Mouse (Mus musculus) limb, embryonic 10.5 days (tissue): ENCODE data around the gene Wwox. TPM values are rescaled to one million over a fixed set of nuclear protein-coding genes. Genes with fewer than 3 reads are reported as not detected.

Experiments used
- DNase-seq: peaks from one replicate; pipeline ENCODE4 v3.0.0-alpha.2; 2017; ENCODE audit warnings: low spot score
- H3K27ac ChIP-seq: fragments of 300-500 bp; sonication (generic); 2 replicates; pipeline ENCODE4 v1.5.1; 2016; ENCODE audit warnings: mild to moderate bottlenecking
- H3K27me3 ChIP-seq: fragments of 300-500 bp; sonication (generic); 2 replicates; pipeline ENCODE4 v1.6.1; 2016; ENCODE audit warnings: low read depth, mild to moderate bottlenecking; ENCODE audit not compliant: poor library complexity, severe bottlenecking
- H3K36me3 ChIP-seq: fragments of 300-500 bp; sonication (generic); 2 replicates; pipeline ENCODE4 v1.6.1; 2016; ENCODE audit warnings: mild to moderate bottlenecking, moderate library complexity
- H3K4me1 ChIP-seq: fragments of 300-500 bp; sonication (generic); 2 replicates; pipeline ENCODE4 v1.6.1; 2016
- H3K4me3 ChIP-seq: fragments of 300-500 bp; sonication (generic); 2 replicates; pipeline ENCODE4 v1.5.1; 2016; ENCODE audit warnings: mild to moderate bottlenecking, moderate library complexity
- H3K9me3 ChIP-seq: fragments of 300-500 bp; sonication (generic); replicated peaks from 2 replicates; pipeline ENCODE4 v1.6.1; 2016; ENCODE audit warnings: mild to moderate bottlenecking
- WGBS: fragments of 180-500 bp; shearing (Covaris S2); methylation state at CpG from one replicate; pipeline ENCODE4 v1.1.7; 2016; 5-methylcytosine and 5-hydroxymethylcytosine counted together
- polyA plus RNA-seq: library from polyadenylated mRNA; unstranded; fragments of >200 nt; fragmentation: Nextera tagmentation; extraction: Ambion mirVana; gene quantifications from 2 replicates; pipeline ENCODE4 v1.2.1, GENCODE M21; 2016

The Wwox gene
- polyA plus RNA-seq, 1 experiment from 2014 or later: 8.6 TPM

DNA sequence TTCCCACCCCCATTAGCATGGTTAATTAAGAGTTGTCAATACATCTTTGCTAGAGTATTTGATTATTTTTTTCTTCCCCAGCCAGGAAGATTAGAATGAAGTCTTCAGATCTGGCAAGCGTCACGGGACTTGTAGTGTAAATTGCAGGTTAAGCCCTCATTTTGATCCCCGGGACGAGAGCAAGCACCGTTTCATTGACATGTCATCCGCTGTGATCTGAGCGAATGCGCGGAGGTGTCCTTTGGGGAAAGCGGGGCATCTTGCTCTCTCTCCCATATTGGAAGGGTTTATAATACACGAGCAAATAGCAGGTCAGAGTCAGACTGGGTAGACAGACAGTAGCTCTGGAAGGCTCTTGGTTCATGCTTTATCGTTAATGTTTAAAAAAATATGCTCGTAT is 123.0 kb downstream of the Wwox start:
- WGBS: 92% methylated on average over 13 of the region's 13 CpGs

DNA sequence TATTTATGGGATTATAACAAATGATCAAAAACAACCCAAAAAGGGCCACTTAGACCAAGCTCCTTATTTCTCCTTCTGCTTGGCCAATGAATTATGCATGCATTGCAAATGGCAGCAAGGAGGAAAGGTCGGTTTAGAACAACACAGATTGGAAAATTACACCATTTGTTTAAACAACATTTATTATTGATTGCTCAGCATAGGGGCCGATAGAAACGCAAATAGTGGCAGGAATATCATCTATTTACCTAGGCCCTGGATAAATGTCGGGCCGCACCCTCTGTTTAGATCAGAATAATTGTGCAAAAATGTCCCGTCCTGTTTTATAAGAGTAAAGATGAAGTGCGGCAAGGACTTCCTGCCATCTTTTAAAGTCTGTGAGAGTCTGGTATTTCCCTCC is 123.9 kb downstream of the Wwox start:
- no peak for DNase-seq
- H3K36me3 ChIP-seq: no peaks in the 10 kb centered on the region
- peaks cover 11% of the 10 kb centered on the region for H3K4me1 ChIP-seq
- WGBS: 94% methylated on average over 7 of the region's 7 CpGs
- no peak overlapping the region for H3K27ac ChIP-seq
- H3K27me3 ChIP-seq: peaks cover 70% of the 10 kb centered on the region
- no peaks in the 10 kb centered on the region for H3K9me3 ChIP-seq
- no peak overlapping the region for H3K4me3 ChIP-seq

More for the DNA sequence above, 123.0 kb downstream of the Wwox start:
- no peak for DNase-seq
- Histone ChIP-seq H3K36me3 (no peaks in the 10 kb centered on the region), H3K4me3 (no peak overlapping the region), H3K4me1 (peaks cover 8% of the 10 kb centered on the region), H3K27ac (no peak overlapping the region), H3K27me3 (peaks cover 71% of the 10 kb centered on the region), H3K9me3 (no peaks in the 10 kb centered on the region)

DNA sequence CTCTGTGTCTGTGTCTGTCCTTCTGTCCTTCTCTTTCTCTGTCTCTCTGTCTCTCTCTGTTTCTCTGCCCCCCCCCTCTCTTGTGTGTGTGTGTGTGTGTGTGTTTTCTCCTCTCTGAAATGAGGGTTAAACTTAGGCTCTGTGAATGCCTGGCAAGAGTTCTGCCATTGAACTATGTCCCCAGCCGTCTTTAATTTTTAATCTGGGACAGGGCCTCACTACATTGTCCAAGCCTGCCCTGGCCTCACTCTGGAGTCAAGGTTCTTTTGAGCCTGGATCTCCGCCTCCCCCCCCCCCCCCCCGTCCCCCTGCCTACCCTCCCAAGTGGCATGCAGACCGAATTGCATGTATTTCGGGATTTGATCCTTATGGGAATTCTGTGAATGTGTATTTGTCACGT is 124.6 kb downstream of the Wwox start:
- Histone ChIP-seq H3K9me3 (no peaks in the 10 kb centered on the region), H3K36me3 (no peaks in the 10 kb centered on the region), H3K27me3 (peaks cover 66% of the 10 kb centered on the region), H3K27ac (no peak overlapping the region), H3K4me3 (no peak overlapping the region), H3K4me1 (peaks cover 13% of the 10 kb centered on the region)
- 84% methylated on average over 6 of the region's 6 CpGs for WGBS
- DNase-seq: no peak

DNA sequence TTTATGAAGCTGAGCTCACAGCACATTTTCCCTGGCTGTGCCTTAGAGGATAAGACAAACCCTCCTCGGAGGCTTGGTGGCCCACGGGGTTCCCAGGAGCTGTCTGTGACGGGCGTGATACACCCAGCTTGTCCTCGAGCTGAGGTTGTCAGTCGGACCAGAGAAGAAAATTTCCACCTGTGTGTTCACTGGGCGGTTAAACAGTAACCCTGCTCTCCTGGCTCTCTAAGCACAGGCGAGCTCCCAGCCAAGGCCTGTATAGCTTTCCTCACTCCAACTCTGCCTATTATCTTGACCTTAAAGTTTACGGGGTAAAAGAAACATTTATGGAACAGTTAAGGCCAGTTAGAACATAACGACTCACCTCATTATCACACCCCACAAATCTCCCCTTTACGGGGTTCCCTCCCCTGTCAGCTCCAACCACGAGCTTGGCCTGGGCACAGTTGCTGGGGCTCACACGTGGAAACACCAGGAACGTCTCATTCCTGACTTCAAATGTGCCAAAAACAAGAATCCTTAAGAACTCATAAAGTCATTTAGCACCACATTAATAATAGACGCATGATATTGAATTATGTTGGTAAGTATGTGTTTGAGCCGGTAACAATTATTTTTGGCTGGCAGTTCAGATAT is 129.2 kb downstream of the Wwox start:
- WGBS: 55% methylated on average over 16 of the region's 16 CpGs
- peak; percentile 59 for DNase-seq
- peaks cover 45% of the 10 kb centered on the region for H3K27me3 ChIP-seq

DNA sequence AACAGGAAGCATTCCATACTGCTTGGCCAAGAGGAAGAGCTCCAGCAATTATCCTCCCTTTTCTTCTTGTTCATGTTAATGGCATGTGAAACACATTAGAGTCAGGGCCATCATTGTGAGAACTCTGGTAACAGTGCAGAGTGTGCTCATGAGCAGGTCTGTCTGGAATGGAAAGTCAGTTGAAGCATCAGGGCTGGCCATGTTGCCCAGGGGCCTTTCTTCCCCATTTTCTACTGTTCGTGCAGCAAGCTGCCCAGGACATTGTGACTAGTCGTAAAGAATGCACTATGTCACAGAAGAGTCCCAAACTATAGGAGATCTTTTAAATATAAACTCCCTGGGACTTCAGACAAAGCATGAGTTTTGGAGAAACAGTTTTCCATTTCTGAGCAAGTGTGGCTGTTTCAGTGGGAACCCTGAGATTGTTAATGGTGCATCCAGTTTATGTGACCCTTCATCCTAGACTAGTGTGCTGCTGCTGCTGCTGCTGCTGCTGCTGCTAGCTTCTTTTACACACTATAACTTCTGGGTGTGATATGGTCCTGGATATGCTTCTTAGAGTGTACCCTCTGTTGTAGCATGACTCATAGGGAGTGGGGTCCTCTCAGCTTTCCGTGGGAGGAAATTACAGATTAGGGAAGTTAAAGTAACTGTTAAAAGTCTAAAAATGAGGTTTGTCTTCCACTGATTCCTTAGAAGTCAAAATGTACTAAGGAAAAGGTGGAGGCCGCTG is 133.7 kb downstream of the Wwox start:
- 0 out of 2 replicates have a peak, but pooled peaks cover 3% of the 10 kb centered on the region for H3K9me3 ChIP-seq
- no peak overlapping the region for H3K27ac ChIP-seq
- H3K4me1 ChIP-seq: peaks cover 22% of the 10 kb centered on the region
- peaks cover 2% of the 10 kb centered on the region; the same call in 1 of the 2 replicates for H3K36me3 ChIP-seq
- no peak for DNase-seq
- no peak overlapping the region for H3K4me3 ChIP-seq
- WGBS: 89% methylated on average over 4 of the region's 4 CpGs
- peaks cover 12% of the 10 kb centered on the region; the same call in 1 of the 2 replicates for H3K27me3 ChIP-seq

More for the DNA sequence above, 129.2 kb downstream of the Wwox start:
- peaks cover 23% of the 10 kb centered on the region for H3K4me1 ChIP-seq
- H3K36me3 ChIP-seq: no peaks in the 10 kb centered on the region
- H3K9me3 ChIP-seq: no peaks in the 10 kb centered on the region
- H3K4me3 ChIP-seq: no peak overlapping the region
- no peak overlapping the region for H3K27ac ChIP-seq

DNA sequence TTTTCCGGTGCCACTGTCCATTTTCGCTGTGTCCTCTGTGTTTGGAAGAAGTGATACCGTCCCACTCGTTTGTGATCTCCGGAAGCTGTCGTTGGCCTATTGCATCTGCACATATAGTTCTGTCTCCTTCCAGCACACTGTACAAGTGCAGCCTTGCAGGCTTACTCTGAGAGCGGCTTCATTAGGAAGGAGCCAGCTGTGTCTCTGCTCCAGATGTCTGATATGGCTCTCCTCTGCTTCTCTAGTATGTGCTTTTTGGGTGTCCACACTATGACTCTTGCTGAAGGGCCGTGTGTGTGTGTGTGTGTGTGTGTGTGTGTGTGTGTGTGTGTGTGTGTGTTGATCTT is 134.3 kb downstream of the Wwox start:
- DNase-seq: no peak
- H3K9me3 ChIP-seq: 0 out of 2 replicates have a peak, but pooled peaks cover 5% of the 10 kb centered on the region
- H3K4me1 ChIP-seq: peaks cover 18% of the 10 kb centered on the region
- no peak overlapping the region for H3K27ac ChIP-seq
- H3K4me3 ChIP-seq: no peak overlapping the region
- WGBS: 92% methylated on average over 8 of the region's 8 CpGs
- peaks cover 2% of the 10 kb centered on the region; the same call in 1 of the 2 replicates for H3K36me3 ChIP-seq
- H3K27me3 ChIP-seq: peaks cover 12% of the 10 kb centered on the region; the same call in 1 of the 2 replicates

DNA sequence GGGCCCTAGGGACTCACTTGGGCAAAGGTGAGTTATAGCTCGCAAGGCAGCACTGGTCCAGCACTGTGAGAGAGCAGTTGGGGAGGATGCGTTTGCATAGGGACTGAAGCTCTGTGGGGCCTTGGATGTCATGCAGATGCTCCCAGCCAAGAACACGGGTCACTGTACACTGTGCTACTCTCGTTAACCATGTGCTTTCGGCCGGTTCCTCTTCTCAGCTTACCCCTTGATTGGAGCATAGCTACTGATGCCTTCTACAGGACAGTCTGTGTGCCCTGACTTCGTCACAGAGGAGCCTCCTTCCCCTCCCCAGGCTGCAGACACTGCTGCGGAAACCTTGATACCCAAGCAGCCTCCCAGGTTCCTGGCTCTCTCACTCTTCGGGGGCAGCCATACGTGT is 139.8 kb downstream of the Wwox start:
- DNase-seq: no peak
- H3K4me1 ChIP-seq: peaks cover 4% of the 10 kb centered on the region; the same call in 1 of the 2 replicates
- peaks cover 2% of the 10 kb centered on the region; the same call in 1 of the 2 replicates for H3K36me3 ChIP-seq
- H3K27me3 ChIP-seq: no peaks in the 10 kb centered on the region; the same call in 1 of the 2 replicates
- 0 out of 2 replicates have a peak, but pooled peaks cover 5% of the 10 kb centered on the region for H3K9me3 ChIP-seq
- no peak overlapping the region for H3K4me3 ChIP-seq
- no peak overlapping the region for H3K27ac ChIP-seq
- WGBS: 92% methylated on average over 10 of the region's 10 CpGs

DNA sequence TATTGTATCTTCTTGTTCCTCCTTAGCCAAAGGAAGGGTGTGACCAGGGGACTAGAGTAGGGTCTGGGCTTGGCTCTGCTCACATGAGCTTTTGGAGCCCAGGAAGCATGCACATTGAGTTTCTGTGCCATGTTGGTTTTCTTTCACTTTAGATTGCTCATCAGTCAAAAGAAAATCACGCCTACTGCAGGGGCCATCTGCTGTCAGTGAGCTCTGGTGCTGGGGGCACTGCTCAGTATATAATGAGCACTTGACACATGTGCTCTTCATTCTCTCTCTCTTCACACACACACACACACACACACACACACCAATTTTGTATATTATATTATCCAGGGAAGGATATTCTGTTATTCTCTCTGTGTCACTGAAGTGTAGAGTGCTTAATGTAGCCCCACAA is 141.2 kb downstream of the Wwox start:
- Histone ChIP-seq H3K4me1 (0 out of 2 replicates have a peak, but pooled peaks cover 4% of the 10 kb centered on the region), H3K4me3 (no peak overlapping the region), H3K36me3 (peaks cover 2% of the 10 kb centered on the region; the same call in 1 of the 2 replicates), H3K27ac (no peak overlapping the region), H3K9me3 (0 out of 2 replicates have a peak, but pooled peaks cover 5% of the 10 kb centered on the region), H3K27me3 (peaks cover 2% of the 10 kb centered on the region; the same call in 1 of the 2 replicates)
- no peak for DNase-seq
- 86% methylated on average over 1 of the region's 1 CpGs for WGBS

DNA sequence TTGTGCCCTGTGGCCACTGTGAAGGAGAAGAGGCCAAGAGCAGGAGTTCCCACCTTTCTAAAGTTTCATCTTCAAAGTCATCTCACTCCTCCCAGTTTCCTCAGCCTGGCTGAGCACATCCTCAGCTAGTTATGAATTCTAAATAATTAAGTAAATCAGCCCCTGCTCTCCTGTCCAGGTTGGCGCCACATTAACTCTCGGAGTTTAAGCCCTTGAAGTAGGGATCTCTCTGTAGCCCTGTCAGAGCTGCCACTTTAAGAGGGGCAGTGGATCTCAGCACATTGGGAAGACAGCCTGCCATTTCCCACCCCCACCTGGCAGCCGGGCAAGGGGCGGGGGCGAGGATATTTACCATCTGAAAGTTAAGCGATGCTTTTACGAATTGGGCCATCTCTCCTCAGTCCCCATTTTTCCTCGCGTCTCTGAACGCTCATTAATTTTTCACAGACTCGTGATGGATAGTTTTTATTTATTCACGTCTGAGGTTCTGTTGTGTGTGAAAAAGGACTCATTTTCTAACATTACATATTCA is 150.9 kb downstream of the Wwox start:
- H3K9me3 ChIP-seq: no peaks in the 10 kb centered on the region

DNA sequence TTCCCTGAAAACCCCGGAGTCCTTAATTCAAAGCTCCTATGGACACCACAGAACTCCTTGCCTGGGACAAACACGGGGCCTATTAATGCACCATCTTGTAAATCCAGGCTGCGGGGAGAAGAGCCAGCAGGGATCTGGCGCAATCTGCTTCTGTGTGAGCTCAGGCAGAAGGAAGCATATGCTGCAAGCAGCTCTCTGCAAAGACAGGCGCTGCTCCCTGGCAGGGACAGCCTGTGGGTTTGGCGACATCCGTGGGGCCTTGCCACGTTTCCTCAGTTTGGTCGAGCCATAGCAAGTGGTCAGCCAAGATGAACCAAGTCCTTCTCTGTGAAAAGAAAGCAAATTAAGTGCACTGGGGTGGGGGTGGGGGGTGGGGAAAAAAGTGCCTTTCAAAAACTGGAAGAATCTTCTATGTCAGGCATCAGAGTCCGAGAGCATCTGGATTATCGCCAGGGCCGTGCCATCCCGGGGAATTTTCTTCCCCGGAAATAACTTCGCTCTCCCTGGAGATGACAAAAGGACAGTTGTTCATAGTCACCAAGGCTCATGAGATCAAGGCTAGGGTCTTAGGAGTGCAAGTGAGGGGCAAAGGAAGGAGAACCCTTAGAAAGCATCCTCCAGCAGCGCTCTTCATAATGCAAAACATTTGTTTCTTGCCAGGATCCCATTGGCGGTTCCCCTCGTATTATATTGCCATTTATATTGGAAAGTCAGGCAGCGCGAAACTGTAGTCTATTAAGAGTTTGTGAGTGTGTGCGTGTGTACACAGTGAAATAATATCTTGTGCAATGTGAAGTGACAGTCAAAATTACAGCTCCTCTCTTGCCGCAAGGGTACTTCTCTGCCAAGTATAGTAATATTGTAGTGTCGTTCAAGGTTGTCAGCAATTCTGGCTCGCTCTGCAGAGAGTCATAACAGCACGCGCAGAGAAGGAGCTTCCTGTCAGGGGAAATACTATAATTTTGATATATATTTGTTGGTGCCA is 152.1 kb downstream of the Wwox start:
- peaks cover 49% of the 10 kb centered on the region for H3K4me1 ChIP-seq
- no peak overlapping the region for H3K4me3 ChIP-seq
- 65% methylated on average over 26 of the region's 26 CpGs for WGBS
- no peak for DNase-seq
- H3K27ac ChIP-seq: peak overlapping the region; percentile 62
- peaks cover 32% of the 10 kb centered on the region for H3K27me3 ChIP-seq
- 0 out of 2 replicates have a peak, but pooled peaks cover 3% of the 10 kb centered on the region for H3K9me3 ChIP-seq
- H3K36me3 ChIP-seq: peaks cover 7% of the 10 kb centered on the region; the same call in 1 of the 2 replicates

More for the DNA sequence above, 150.9 kb downstream of the Wwox start:
- Histone ChIP-seq H3K27ac (no peak overlapping the region), H3K27me3 (peaks cover 32% of the 10 kb centered on the region), H3K4me3 (no peak overlapping the region), H3K36me3 (no peaks in the 10 kb centered on the region; the same call in 1 of the 2 replicates), H3K4me1 (peaks cover 52% of the 10 kb centered on the region)
- no peak for DNase-seq
- 82% methylated on average over 12 of the region's 12 CpGs for WGBS

DNA sequence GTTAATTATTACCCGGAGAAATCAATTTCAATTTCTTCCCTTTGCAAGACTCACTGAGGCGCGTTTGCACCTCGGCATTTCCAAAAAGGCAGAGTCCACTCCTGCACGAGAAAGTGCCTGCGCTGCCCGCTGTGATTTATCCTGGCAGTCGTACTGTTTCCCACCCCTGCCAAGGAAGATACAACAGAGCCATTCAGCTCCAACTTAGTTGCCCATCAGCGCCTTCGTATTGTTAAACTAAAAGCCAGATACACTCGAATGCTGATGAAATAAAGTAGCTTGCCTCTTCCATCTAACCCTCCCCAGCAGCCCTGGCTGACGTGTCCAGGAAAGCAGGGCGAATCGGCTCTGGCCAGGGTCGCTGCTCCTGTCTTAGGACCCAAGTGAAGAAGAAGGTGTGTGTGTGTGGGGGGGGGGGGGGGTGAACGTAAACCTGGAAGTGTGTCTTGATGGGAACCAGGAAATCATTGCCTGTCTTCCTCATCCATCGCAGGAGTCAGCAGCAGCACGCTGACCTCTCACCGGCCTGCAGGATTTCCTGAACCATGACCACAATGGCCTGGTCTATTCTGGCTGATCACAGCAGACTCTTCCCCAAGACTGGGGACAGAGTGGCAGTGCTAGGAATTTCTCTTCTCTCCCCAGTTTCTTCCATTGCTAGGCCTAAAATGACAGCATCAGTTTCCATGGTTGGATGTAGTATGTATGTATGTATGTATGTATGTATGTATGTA is 154.1 kb downstream of the Wwox start:
- H3K27ac ChIP-seq: no peak overlapping the region
- H3K4me3 ChIP-seq: no peak overlapping the region
- peaks cover 34% of the 10 kb centered on the region for H3K4me1 ChIP-seq
- no peak for DNase-seq
- H3K9me3 ChIP-seq: 0 out of 2 replicates have a peak, but pooled peaks cover 3% of the 10 kb centered on the region
- peaks cover 26% of the 10 kb centered on the region for H3K27me3 ChIP-seq
- peaks cover 7% of the 10 kb centered on the region; the same call in 1 of the 2 replicates for H3K36me3 ChIP-seq
- 75% methylated on average over 19 of the region's 19 CpGs for WGBS
